Mouse (Mus musculus) spleen, postnatal 10 days (tissue): ENCODE measurements around the gene Mlxip.

Source experiments
- DNase-seq, 2 experiments: peaks; one replicate each; pipeline ENCODE4 v3.0.0; 2021 to 2022; ENCODE audit warnings: low spot score in 2 of 2

Gene Mlxip

DNA sequence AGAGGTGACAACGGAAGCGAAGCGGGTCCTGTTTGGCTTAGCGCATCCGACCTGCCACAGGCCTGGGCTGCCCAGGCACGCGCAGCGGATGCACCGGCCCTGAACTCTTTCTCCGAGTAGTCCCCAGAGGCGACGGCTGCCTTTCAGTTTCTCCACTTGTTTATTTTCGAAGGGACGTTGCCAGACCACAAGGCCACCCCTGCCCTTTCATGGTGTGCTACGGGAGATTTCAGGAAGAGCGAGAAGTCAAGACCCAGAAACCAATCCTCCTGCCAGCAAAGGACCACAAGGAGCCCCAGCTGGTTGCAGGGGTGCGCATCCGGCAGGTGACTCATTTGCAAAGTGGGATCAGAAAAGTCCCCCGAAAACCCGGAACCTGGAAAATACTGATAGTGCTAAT lies 12.6 kb upstream of the Mlxip start:
- peak in 1 of 2 experiments; percentile 66 for DNase-seq

DNA sequence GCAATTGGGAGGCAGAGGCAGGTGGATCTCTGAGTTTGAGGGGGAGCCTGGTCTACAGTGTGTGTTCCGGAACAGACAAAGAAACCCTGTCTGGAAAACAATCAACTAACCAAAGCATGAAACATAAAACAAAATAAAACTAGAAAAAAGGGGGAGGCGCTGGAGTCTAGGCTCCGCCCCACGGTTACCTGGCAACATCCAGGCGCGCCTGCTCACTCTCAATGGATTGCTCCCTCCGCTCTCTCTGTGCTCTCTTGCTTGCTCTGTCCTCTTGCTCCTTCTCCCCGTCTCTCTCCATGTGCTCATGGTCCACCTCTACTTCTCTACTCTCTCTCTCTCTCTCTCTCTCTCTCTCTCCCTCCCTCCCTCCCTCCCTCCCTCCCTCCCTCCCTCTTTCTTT lies 11.9 kb upstream of the Mlxip start:
- no peak for DNase-seq

DNA sequence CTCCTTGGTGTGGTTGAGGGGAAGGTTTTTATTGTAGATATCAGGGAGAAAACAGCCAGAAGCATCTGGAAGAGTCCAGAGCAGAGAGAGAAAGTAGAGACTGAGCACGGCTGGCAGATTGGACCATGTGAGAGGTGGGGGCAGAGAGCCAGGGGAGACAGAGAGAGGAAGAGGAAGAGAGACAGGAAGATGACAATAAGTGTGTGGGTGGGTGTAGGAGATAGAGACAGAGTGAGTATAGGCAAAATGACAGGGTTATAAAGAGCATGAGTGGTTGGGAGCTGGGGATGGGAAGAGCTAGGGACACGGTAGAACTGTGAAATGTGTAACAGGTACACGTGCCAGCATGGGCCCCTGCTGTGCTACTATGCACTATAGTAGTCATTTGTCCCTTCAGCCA lies 6.1 kb upstream of the Mlxip start:
- no peak for DNase-seq

DNA sequence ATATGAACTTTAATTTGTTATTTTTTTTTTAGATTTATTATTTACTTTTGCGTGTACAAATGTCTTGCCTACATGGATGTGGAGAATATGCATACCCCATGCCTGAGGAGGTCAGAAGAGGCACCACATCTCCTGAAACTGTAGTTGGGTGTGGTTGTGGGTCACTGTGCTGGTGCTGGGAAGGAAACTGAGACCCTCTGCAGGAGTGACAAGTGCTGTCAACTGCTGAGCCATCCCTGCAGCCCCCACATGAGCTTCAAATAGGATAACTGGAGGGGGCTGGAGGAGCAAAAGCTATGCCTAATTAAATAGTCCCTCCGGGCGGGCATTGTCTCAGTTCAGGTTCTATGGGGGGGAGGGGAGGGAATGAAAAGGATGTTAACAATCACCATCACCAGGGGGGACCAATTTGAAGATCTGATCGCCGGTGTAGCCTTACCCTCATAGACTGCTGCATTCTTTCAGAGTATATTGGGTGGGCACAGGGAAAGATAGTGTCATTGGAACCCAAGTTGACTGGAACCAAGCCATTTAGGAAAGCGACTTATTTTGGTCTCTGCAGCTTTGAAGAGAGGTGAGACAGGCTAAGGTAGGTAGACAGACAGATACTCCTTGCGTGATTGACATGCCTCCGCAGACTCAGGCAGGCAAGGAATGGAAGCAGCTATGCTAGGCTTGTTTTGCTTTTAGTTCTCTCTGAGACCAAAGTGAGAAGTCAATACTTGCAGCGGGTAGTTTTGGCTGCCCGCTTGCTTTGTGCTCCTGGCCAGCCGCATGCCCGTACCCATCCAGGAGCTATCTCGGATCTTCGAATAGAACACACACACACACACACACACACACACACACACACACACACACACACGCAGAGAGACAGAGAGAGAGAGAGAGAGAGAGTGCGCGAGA lies 3.8 kb upstream of the Mlxip start:
- no peak for DNase-seq

DNA sequence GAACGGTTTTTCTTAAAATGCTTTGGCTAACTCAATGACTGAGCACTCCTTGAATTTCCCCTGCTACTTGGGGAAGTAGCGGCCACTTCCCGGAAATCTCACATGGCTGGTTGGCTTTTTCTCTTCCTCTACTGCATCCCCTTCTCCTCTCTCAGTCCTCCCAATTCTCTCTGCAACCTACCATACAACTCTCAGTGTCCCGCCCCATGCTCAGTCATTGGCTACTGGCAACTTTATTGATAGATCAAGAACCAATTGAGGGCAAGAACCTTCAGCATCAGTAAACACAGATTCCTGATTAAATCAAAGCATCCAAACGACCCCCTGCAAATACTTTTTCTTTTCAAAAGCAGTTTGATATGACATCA lies 3.2 kb upstream of the Mlxip start:
- DNase-seq, result no peak

DNA sequence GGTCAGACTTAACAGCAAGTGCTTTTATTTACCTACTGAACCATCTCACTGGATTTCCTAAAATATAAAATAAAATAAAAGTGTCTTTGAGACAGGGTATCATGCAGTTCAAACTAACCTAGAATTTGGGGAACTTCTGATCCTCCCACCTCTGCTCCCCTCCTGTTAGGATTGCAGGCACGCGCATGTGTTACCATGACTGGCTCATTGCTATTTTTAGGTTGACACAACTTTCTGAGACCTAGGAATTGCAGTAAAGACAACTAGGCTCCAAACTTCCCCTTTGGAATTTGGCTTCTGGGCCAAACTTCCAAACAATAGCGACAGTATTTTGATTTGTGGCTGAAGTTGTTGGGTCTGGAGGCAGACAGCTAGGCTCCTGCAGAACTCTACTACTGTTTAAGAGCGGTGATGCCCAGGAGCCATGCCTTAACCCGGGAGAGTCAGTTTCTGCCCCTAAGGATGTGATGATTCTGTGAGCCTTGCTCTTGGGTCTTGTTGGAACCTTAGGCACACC lies 754 bp upstream of the Mlxip start:
- DNase-seq, result no peak

DNA sequence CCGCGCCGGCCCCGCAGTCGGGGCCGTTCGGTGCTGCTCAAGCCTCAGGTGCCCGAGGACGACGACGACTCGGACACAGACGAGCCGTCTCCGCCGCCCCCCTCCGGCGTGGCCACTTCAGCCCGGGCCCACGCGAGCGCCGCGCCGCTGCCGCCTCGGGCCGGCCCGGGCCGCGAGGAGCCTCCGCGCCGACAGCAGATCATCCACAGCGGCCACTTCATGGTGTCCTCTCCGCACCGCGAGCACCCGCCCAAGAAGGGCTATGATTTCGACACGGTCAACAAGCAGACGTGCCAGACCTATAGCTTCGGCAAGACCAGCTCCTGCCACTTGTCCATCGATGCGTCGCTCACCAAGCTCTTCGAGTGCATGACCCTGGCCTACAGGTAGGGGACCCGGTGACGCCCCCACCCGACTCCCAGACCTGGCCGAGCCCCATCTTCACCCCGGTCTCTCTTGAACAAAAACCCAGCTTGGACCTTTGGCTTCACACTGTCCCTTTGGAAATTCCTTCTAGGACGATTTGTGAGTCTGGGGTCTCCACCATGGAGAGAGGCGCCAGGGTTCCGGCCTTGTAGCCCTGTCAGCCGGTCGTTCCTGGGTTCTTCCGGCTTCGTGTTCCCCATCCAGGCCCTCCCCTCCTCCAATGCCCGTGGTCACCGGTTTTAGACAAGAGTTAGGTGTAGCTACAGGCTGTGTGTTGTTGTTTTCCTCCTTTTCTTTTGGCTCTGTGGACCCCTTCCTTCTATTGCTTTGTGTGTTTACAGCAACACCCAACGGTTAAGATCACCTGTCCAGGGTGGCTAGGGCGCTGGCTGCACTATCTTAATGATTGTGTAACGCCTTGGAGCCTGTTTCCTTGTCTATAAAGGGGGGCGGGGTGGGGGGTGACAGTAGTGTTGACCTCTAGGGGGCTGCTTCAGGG lies 621 bp downstream of the Mlxip start:
- peak in 1 of 2 experiments; percentile 55 for DNase-seq

DNA sequence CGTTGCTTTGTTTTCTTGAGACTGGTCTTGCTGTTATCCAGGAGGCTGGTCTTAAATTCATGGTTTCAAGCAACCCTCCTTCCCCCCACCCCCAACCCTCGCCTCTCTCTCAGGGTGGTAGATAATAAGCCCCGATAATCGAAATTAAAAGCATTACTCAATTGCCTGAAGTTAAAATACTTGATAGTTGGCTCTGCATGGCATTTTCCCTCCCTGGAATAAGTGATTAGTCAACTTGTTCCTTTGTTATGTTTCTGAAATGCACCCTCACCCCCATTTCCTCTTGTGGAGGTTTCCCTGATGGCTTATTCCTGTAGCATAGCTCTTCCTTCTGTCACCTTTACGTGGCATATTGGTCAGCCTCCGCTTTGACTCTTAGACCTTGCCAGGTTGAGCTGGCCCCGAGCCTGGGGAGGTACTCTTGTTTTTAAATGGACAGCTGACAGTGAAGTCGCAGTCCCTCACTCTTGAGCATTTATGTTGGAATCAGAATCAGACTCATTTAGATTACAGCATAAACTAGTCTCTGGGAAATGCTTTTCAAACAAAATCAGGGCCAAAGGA lies 2.4 kb downstream of the Mlxip start:
- no peak for DNase-seq

DNA sequence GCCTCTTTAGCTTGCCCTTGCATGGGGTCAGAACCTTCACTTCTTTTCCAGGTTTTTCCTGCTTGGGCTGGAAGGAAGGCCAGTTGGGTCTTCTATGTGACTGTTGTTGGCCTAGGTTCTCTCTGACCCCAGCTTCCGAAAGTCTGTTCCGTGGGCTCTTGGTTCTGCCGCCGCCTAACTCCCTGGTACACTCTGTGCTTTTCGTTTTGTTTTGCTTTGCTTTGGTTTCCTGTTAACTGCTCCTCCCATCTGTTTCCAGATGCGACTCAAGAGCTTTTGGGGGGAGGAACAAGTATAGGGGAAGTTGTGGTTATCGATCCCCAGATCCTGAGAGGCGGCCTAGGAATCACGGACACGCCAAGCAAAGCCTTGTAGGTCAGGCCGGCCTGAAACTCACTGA lies 3.2 kb downstream of the Mlxip start:
- peak in 1 of 2 experiments; percentile 24 for DNase-seq

DNA sequence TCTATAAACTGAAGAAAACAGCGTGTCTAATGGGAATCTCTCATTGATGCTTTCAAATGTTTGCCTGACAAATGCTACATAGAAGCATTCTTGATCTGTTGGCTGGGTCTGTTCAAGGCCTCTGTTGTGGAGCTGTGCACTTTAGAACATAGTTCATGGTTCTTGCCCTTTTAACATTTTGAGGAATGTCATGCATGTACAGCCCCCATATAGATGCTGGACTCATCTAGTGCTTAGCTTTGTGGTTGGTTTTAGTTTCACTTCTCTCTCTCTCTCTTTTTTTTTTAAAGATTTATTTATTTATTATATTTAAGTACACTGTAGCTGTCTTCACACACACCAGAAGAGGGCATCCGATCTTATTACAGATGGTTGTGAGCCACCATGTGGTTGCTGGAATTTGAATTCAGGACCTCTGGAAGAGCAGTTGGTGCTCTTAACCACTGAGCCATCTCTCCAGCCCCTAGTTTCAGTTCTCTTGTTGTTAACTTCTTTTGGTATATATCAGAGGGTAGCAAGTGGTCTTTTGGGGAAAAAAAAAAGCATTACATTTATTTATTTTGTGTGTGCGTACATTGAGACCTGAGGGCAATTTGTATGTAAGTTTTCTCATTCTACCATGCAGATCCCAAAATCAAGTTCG lies 4.4 kb downstream of the Mlxip start:
- DNase-seq, result no peak

DNA sequence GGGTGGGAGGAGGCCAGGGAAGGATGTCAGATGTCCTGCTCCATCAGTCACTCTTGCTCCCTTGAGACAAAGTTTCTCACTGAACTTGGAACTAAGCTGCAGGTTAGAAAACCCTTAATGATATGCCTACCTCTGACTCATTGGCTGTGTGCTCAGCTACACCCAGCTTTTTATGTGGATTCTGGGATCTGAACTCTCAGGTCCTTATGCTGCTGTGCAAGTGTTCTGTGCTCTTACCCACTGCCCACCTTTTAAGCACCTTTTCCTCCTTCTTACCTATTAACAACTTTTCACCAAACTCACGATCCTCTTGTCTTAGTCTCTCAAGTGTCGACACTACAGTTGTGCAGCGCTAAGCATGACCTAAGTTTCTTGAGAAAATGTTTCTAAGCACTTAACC lies 9.9 kb downstream of the Mlxip start:
- DNase-seq, result no peak

DNA sequence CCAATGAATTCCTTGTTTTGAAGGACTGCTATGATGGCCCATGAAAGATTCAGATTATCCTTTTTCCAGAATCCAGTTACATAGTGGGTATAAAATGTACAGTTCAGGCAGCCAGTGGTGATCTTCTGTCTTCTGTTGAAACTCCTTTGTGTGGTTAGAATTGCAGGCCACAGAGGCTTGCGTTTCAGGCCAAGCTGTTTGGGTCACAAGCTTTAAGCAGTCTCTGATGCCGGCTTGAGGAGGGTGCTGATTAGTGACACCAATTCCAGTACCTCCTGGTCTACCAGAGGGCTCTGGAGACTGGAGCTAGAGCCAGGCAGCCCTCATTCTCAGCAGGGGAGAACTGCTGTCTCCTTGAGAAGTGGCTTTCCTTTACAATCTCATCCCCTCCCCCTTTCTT lies 12.4 kb downstream of the Mlxip start:
- no peak for DNase-seq

DNA sequence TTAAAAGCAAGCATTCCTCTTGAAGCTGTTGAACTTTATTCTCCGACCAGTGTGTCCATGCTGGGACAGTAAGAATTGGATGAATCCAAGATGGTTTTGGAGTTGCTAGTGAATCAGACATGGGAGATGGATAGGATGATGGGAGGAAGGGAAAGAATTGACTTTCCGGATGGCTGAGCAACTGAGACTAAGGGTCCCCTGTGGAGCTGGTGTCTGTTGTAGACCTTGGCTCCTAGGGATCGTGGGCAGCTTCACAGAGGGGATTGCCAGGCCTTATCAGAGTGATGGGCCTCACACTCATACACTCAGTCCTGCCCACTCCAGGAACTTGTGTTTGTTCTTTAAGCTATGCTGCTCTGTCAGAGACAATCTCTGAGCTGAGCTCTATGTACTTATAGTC lies 13.6 kb downstream of the Mlxip start:
- DNase-seq, result no peak

DNA sequence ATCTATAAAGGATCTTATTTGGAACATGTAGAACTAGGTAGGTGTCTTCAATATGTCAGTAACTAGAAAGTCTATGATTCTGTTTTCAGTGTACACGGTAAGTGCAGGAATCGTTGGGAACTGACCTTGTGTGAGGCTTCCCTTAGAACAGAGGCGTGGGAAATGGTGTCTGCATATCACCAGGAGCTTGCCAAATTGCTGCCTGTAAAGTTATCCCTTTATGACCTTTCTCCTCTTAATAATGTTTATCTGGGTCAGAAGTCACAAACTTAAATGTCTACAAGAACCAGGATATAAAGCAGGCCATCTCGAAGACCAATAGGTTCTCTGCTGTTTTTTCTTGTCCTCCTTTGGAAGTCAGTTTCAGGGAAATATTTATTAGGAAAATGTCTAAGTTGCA lies 17.6 kb downstream of the Mlxip start:
- no peak for DNase-seq

DNA sequence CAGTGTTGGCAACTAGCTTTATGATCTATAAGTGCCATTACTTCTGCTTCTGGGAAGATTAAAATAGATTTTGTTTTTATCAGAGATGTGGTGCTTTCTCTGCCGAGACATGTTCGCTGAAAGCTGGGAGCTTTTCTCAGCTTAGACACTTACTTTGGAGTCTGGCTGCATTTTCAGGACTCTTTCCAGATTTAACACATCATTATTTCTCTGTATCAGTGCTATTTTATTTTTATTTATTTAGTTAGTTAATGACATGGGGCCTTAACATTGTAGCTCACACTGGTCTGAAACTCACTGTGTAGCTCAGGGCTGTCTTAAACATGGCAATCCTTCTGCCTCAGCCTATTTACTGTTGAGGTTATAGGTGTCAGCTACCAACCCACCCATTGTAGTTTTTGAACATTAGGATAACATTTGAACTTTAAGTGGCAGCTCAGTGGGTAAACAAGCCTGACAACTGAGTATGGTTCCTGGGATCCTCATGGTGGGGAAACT lies 19.3 kb downstream of the Mlxip start:
- no peak for DNase-seq

DNA sequence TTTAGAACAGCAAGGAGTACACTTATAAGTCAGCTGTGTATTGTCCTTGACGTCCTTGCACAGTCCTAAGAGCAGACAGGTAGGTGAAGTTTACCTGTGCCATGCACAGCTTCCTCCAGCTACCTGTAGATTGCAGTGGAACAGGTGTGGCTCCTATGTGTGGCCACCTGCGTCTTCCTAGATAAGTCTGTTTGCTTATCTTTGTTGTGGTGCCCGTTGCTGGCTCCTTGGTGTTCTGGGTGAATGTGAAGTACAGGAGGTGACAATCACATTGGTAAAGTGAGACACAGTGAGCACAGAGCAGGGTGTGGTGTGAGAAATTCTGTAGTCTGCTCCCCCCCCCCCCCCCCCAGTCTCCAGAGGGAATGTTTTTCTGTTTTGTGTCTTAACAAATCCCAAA lies 21.6 kb downstream of the Mlxip start:
- no peak for DNase-seq

DNA sequence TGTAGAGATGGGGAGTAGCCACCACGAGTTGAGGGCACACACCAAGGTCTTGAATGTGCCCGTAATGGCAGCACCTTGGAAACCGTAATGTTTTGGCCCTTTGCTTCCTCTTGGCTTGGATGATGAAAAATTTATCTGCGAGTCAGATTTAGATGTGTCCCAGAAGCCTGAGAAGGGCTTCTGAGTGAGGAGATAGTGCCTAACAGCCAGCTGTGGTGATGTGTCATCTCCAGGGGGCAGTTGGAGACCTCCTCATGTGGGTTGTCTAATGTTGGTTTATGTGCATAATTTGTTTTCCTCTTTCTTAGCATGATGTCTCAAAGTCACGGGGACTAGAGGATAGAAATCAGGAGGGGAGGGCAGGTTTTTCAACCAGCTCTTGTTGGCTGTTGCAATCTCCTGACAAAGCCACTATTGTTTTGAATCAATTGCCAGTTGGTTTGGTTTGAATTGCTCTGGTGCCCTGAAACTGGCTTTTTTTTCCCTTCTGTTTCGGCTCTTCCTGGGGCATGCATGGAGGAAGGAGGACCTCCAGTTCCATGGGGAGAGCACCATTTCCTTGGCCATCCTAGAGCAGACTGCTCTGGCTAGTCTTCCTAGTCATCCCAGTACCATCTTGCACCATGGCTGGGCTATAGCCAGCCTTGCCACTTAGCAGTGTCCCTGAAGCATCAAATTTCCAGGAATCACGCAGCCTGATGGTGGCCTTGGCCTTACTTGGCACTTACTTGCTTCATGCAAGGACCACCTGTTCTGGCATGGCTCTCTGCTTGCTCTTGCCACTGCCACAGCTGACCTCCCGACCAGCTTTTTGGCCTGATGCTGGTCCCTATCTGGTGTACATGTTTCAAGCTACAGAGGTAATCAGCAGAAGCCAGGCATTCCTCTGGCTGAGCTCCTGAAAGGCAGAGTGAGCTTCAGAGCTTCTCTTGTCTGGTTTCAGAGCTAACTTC lies 22.2 kb downstream of the Mlxip start:
- DNase-seq, result no peak

DNA sequence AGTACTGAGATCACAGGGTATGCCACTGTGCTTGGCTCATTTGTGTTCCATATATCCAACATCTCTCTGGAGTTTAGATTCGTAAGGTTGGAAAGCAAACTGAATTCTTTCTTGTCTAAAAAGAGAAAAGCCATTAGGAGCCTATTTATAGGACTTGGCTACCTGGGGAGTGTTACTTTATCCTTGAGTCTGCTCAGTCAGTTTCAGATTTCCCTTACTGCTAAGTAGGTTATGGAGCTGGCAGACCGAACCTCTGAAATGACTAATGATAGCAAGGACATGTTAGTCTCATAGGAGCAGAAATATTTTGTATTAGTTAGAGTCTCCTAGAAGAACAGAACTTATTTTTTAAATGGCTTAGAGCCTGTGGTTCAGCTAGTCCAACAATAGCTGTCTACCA lies 29.3 kb downstream of the Mlxip start:
- DNase-seq, result no peak

DNA sequence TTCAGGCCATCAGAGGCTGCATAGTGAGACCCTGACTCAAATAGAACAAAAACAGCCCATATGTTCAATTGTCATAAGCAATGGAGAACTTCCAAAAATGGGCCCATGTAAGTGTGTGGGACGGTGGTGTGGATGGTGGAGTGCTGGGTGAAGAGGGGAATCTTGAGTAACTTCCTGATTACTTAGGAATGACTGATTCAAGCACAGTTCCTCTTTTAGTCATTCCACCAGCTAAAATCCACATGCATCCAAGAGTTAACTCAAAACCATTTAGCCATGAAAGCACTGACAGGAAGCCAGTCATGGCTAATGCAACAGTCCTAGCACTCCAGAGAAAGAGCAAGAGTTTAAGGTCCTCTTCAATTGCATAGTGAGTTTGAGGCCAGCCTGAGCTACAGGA lies 33.0 kb downstream of the Mlxip start:
- no peak for DNase-seq

DNA sequence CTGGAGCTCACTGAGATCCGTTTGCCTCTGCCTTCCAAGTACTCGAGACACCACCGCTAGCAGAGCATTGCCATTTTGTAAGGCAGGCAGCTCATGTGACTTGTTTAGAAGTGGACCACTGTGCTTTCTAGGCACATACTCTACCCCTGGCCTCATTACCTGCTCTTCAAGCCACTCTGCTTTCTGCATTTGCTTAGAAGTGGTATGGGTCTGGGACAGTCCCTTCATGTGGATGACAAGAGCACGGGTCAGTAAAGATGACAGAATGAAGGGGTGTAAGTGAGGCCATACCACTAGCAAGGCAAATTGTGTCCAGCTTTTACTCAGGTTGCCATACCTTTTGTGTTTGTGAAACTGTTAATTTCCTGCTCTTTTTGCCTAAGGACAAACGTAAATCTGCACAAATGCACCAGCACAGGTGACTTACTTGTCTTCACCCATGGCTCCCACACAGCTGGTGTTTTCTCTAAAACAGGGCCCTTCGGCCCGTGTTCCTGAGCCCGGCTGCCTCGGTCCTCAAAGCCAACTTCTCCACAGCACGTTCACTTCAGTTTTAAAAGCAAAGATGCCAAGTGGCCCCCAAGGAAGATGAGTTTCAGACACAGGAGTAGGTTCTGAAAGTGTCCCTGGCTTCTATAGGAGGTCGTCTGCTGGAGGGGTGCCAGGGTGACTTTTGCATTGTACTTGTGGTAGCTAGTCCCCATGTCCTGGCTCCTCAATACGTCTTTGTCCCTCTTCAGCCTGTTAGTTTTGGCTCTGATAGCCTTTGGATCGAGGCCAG lies 37.1 kb downstream of the Mlxip start:
- no peak for DNase-seq
